Mouse (Mus musculus) stomach, postnatal 0 days (tissue): ENCODE results near the gene Olfr1246.

ENCODE experiments used
- CTCF ChIP-seq: IDR thresholded peaks from 2 replicates; pipeline ENCODE4 v1.5.1; 2016; ENCODE audit warnings: antibody characterized with exemption, low read depth, mild to moderate bottlenecking, moderate library complexity
- EP300 ChIP-seq: optimal IDR thresholded peaks from 2 replicates; pipeline ENCODE3; 2016; ENCODE audit warnings: antibody characterized with exemption

GRCm38 (mm10) chr2:89634883-89635282, 41.9 kb upstream of the Olfr1246 start, which contains the start of gene Olfr1249:
- TF ChIP-seq CTCF (no peak), EP300 (no peak)
